Comparison of ENCODE assay signal across 10 mouse cellular contexts in the genomic region with DNA sequence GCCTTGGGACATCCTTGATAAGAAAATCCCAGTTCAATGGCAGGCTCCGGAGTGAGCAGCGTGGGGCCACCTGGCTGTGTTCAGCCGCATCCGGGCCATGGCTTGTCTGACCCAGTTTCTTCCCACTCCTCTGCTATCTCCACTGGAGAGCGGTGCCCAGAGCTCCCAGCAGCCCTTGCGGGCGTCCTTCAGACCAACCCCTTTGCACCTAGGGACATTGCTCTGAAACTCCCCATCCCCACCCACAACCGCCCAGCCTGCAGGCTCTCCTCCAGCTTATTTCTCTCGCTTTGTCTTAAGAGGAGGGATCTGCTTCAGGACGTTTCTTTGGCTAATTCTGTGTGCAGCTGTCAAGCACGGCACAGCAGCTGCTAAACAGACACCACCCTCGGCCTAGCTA.
DNase-seq lines count a peak whose midpoint lies in the region; ATAC-seq and TF ChIP-seq lines count a peak whose summit lies in the region.
"Had no signal": no experiment of that assay in that cellular context is flagged by ENCODE, and none has a peak within 500 bp of the region (broad histone marks: within the 10 kb centered on the region; RNA-seq: fewer than 3 reads in every experiment).

No protein-coding gene starts in this region.

- peaks cover 19% of the 10 kb centered on the region for H3K4me1 ChIP-seq in hindbrain, embryonic 13.5 days (replicated peaks)
- H3K4me1 ChIP-seq in hindbrain, embryonic 12.5 days = peaks cover 17% of the 10 kb centered on the region
- H3K4me1 ChIP-seq in ES-E14 (ENCODE audit: control insufficient read depth in 2 of 2, insufficient read depth in 2 of 2, low read length in 2 of 2, poor library complexity in 1 of 2) = peaks cover 5 to 41% of the 10 kb centered on the region in 2 experiments; a peak in 2 of 4 replicates
- no peaks in the 10 kb centered on the region for H3K4me1 ChIP-seq in liver, embryonic 12.5 days

- no peak for TF ChIP-seq CTCF in brain, embryonic 14.5 days (IDR thresholded peaks at IDR 0.05; ENCODE audit: borderline replicate concordance, extremely low read depth, insufficient read depth, insufficient read length)

- peaks cover 9% of the 10 kb centered on the region; the same call in 1 of the 2 replicates for H3K9me3 ChIP-seq in hindbrain, embryonic 13.5 days
- H3K9me3 ChIP-seq in hindbrain, embryonic 12.5 days (replicated peaks) = peaks cover 6% of the 10 kb centered on the region
- H3K9me3 ChIP-seq in ES-E14 (ENCODE audit: control insufficient read depth, insufficient read depth, low read depth, low read length) = no peaks in the 10 kb centered on the region
- H3K9me3 ChIP-seq in liver, embryonic 12.5 days (replicated peaks) = peaks cover 11% of the 10 kb centered on the region

- H3K9ac ChIP-seq in hindbrain, embryonic 13.5 days = peak overlapping the region; percentile 35; the same call in 1 of the 2 replicates
- H3K9ac ChIP-seq in hindbrain, embryonic 12.5 days = no peak overlapping the region
- peak overlapping the region; percentile 63; the same call in 1 of the 2 replicates for H3K9ac ChIP-seq in ES-E14 (ENCODE audit: insufficient read depth, low read depth, low read length, poor library complexity, severe bottlenecking)
- no peak overlapping the region for H3K9ac ChIP-seq in liver, embryonic 12.5 days
- H3K9ac ChIP-seq: kidney, embryonic 15.5 days; limb, embryonic 13.5 days had no signal

- intact Hi-C loops in heart, postnatal 10 days (cut with DNase I) = no loop called here

- no peak for ATAC-seq in hindbrain, embryonic 13.5 days (ENCODE audit: low FRiP score)
- ATAC-seq in hindbrain, embryonic 12.5 days (ENCODE audit: low FRiP score) = no peak
- no peak for ATAC-seq in liver, embryonic 12.5 days

- no peak overlapping the region for H3K4me2 ChIP-seq in hindbrain, embryonic 13.5 days
- no peak overlapping the region for H3K4me2 ChIP-seq in hindbrain, embryonic 12.5 days (replicated peaks)
- no peak overlapping the region for H3K4me2 ChIP-seq in liver, embryonic 12.5 days
- H3K4me2 ChIP-seq: kidney, embryonic 15.5 days; limb, embryonic 13.5 days had no signal

- in situ Hi-C loops in ES-E14 (cut with MboI; ENCODE audit: low sequenced_read_pairs in 2 of 2, unreplicated experiment in 2 of 2) = no loop called here

- 53% methylated on average over 12 of the region's 12 CpGs for WGBS in hindbrain, embryonic 13.5 days
- WGBS in hindbrain, embryonic 12.5 days = 50% methylated on average over 12 of the region's 12 CpGs
- 35% methylated on average over 12 of the region's 12 CpGs for WGBS in liver, embryonic 12.5 days (ENCODE audit: insufficient replicate concordance)

- H3K27ac ChIP-seq in hindbrain, embryonic 13.5 days = peak overlapping the region; percentile 55; the same call in 1 of the 2 replicates
- no peak overlapping the region; the same call in 1 of the 2 replicates for H3K27ac ChIP-seq in hindbrain, embryonic 12.5 days
- H3K27ac ChIP-seq in ES-E14 (ENCODE audit: insufficient read depth, low read depth, low read length, poor library complexity, severe bottlenecking) = peak overlapping the region; percentile 57; the same call in 1 of the 2 replicates
- no peak overlapping the region for H3K27ac ChIP-seq in liver, embryonic 12.5 days
- H3K27ac ChIP-seq: kidney, embryonic 15.5 days; limb, embryonic 13.5 days had no signal

- TF ChIP-seq POLR2A in brain, embryonic 14.5 days (IDR thresholded peaks at IDR 0.05; ENCODE audit: borderline replicate concordance, extremely low read depth, insufficient read depth, insufficient read length, poor library complexity, severe bottlenecking) = no peak

- peaks cover 19% of the 10 kb centered on the region for H3K27me3 ChIP-seq in hindbrain, embryonic 13.5 days
- peaks cover 18% of the 10 kb centered on the region for H3K27me3 ChIP-seq in hindbrain, embryonic 12.5 days
- peaks cover 17% of the 10 kb centered on the region for H3K27me3 ChIP-seq in liver, embryonic 12.5 days (replicated peaks)

- DNase-seq in ES-E14 (ENCODE audit: low read depth, low spot score) = no peak
- peak; percentile 59 for DNase-seq in brain, embryonic 14.5 days (ENCODE audit: low read depth)
- peak; percentile 42 to 48 for DNase-seq in heart, postnatal 10 days
- no peak for DNase-seq in spleen, postnatal 4 days (ENCODE audit: low spot score in 2 of 2)
- DNase-seq in liver = no peak

- H3K36me3 ChIP-seq in hindbrain, embryonic 13.5 days = 0 out of 2 replicates have a peak, but pooled peaks cover 3% of the 10 kb centered on the region
- no peaks in the 10 kb centered on the region for H3K36me3 ChIP-seq in hindbrain, embryonic 12.5 days
- no peaks in the 10 kb centered on the region for H3K36me3 ChIP-seq in ES-E14 (ENCODE audit: control insufficient read depth, insufficient read depth, low read length, poor library complexity, severe bottlenecking)
- H3K36me3 ChIP-seq in liver, embryonic 12.5 days = no peaks in the 10 kb centered on the region
- H3K36me3 ChIP-seq: kidney, embryonic 15.5 days; limb, embryonic 13.5 days had no signal

- no peak overlapping the region for H3K4me3 ChIP-seq in hindbrain, embryonic 13.5 days
- H3K4me3 ChIP-seq in hindbrain, embryonic 12.5 days = no peak overlapping the region
- peak overlapping the region; percentile 19 to 49 for H3K4me3 ChIP-seq in ES-E14 (ENCODE audit: insufficient read depth in 1 of 2, low read depth in 1 of 2, low read length in 2 of 2, poor library complexity in 1 of 2, severe bottlenecking in 1 of 2)
- no peak overlapping the region for H3K4me3 ChIP-seq in liver, embryonic 12.5 days
- H3K4me3 ChIP-seq: kidney, embryonic 15.5 days; limb, embryonic 13.5 days had no signal

TF ChIP-seq in ES-E14, 5 proteins besides CTCF, POLR2A, EP300 and RAD21:
- no peak for TF ChIP-seq HCFC1 (IDR thresholded peaks at IDR 0.05; ENCODE audit: borderline replicate concordance, insufficient read depth, low read length)
- no peak for TF ChIP-seq ZC3H11A (IDR thresholded peaks at IDR 0.05; ENCODE audit: borderline replicate concordance, low read depth, low read length)
- no peak for TF ChIP-seq CHD2 (IDR thresholded peaks at IDR 0.05; ENCODE audit: low read depth, low read length)
- TF ChIP-seq ZNF384 (IDR thresholded peaks at IDR 0.05; ENCODE audit: low read depth, low read length) = no peak
- no peak for TF ChIP-seq MAFK (IDR thresholded peaks at IDR 0.05; ENCODE audit: insufficient read depth, low read depth, low read length)

Comparison
In these comparisons a context has a peak if more than half of its experiments do, and no peak if none do; other contexts are left out.
1. H3K27ac ChIP-seq: peak in hindbrain, embryonic 13.5 days (single experiment) and ES-E14 (single experiment); none in hindbrain, embryonic 12.5 days (single experiment) and liver, embryonic 12.5 days (single experiment).
2. H3K9ac ChIP-seq: peak in hindbrain, embryonic 13.5 days (single experiment) and ES-E14 (single experiment); none in hindbrain, embryonic 12.5 days (single experiment) and liver, embryonic 12.5 days (single experiment).
3. H3K4me3 ChIP-seq: peak in ES-E14 (2 of 2); none in hindbrain, embryonic 13.5 days (single experiment), hindbrain, embryonic 12.5 days (single experiment) and liver, embryonic 12.5 days (single experiment).
4. DNase-seq: peak in brain, embryonic 14.5 days (single experiment) and heart, postnatal 10 days (2 of 2); none in ES-E14 (single experiment), spleen, postnatal 4 days (0 of 2) and liver (single experiment).